Mouse (Mus musculus): ENCODE measurements around the gene Fam117b.
A peak's percentile ranks its signal among the peaks of the same experiment; 100 is the strongest.

DNA sequence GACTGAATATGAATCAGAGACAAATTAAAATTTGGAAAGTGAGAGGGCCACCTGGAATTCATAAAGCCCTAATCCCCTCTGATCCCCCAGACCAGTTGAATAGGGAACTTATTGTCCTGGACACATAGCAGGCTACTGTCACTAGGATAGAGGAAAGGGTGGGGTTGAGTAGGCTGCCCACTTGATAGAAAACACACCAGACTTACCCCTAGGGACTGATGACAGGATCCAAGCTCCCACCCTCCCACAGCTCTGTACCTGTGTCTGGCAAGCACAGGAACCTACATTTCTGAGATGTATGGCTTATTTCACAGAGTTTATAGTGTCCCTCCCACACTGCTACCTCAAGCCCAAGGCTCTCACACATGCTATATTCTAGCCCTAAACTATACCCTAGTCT, 24.8 kb upstream of the Fam117b start:
- TF ChIP-seq POLR2A (IDR thresholded peaks at IDR 0.05; ENCODE audit: insufficient read depth, low read depth, low read length): 0 out of 2 replicates have a peak, but pooled peaks have one; percentile 23
- no peak for TF ChIP-seq CTCF (IDR thresholded peaks at IDR 0.05)
